Mouse (Mus musculus) kidney, embryonic 14.5 days (tissue): ENCODE results near the gene Usb1. TPM values are rescaled to one million over a fixed set of nuclear protein-coding genes. Genes with fewer than 3 reads are reported as not detected.
A peak's percentile ranks its signal among the peaks of the same experiment; 100 is the strongest.

Experiments used
- ATAC-seq: fragments of 200-750 bp; cut with Nextera tagmentation; 2 replicates; pipeline ENCODE4 v1.8.0; 2017; ENCODE audit warnings: moderate number of reproducible peaks, mild to moderate bottlenecking, moderate TSS enrichment, moderate library complexity; ENCODE audit not compliant: low FRiP score, low TSS enrichment
- H3K27ac ChIP-seq: fragments of 300-500 bp; sonication (generic); 2 replicates; pipeline ENCODE4 v1.5.1; 2014; ENCODE audit warnings: low read depth, mild to moderate bottlenecking, low read length, moderate library complexity, mixed read lengths
- H3K27me3 ChIP-seq: fragments of 300-500 bp; sonication (generic); 2 replicates; pipeline ENCODE4 v1.6.1; 2014; ENCODE audit warnings: mild to moderate bottlenecking, low read length; ENCODE audit not compliant: control insufficient read depth, insufficient read depth
- H3K36me3 ChIP-seq: fragments of 300-500 bp; sonication (generic); 2 replicates; pipeline ENCODE4 v1.6.1; 2014; ENCODE audit warnings: low read length, mixed read lengths; ENCODE audit not compliant: control insufficient read depth, insufficient read depth
- H3K4me1 ChIP-seq: fragments of 300-500 bp; sonication (generic); 2 replicates; pipeline ENCODE4 v1.6.1; 2014; ENCODE audit warnings: low read length, mixed read lengths; ENCODE audit not compliant: control insufficient read depth, insufficient read depth
- H3K4me2 ChIP-seq: fragments of 300-500 bp; sonication (generic); replicated peaks from 2 replicates; pipeline ENCODE4 v1.6.1; 2014; ENCODE audit warnings: low read depth, mild to moderate bottlenecking, low read length
- H3K4me3 ChIP-seq: fragments of 300-500 bp; sonication (generic); 2 replicates; pipeline ENCODE4 v1.5.1; 2014; ENCODE audit warnings: mild to moderate bottlenecking, low read length
- H3K9ac ChIP-seq: fragments of 300-500 bp; sonication (generic); 2 replicates; pipeline ENCODE4 v1.6.1; 2014; ENCODE audit warnings: low read depth, mild to moderate bottlenecking, low read length, moderate library complexity
- H3K9me3 ChIP-seq: fragments of 300-500 bp; sonication (generic); 2 replicates; pipeline ENCODE4 v1.6.1; 2016; ENCODE audit warnings: low read length; ENCODE audit not compliant: control insufficient read depth
- WGBS: fragments of 180-500 bp; shearing (Covaris S2); extraction: QIAGEN DNeasy Blood & Tissue Kit; methylation state at CpG from one replicate; pipeline ENCODE4 v1.1.7; 2014; 5-methylcytosine and 5-hydroxymethylcytosine counted together
- polyA plus RNA-seq: library from polyadenylated mRNA; unstranded; fragments of >200 nt; fragmentation: Nextera tagmentation; extraction: Ambion mirVana; gene quantifications from 2 replicates; pipeline ENCODE4 v1.2.1, GENCODE M21; 2014

Usb1 gene
- polyA plus RNA-seq, 1 experiment from 2014 or later: 43.4 TPM

DNA sequence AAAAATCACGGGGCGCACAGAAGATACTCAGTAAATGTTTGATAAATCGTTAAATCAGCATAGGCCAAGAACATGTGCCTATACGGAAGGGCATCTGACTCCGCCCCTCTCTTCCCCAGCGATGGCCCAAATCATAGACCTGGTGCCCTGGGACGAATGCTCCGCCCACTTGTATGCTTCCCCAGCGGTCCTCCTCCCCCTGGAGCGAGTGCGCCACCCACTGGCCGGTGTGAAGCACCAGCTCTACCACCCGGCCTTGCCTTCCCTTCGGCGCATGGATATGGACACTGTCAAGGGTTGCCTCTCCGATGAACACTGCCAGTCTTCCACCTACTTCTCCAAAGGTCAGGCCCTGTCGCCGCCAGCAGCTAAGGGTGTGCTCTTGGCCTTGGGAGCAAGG lies 19.2 kb upstream of the Usb1 start:
- Histone ChIP-seq H3K9ac (no peak overlapping the region), H3K4me3 (no peak overlapping the region), H3K27me3 (no peaks in the 10 kb centered on the region), H3K9me3 (no peaks in the 10 kb centered on the region), H3K27ac (no peak overlapping the region), H3K4me1 (no peaks in the 10 kb centered on the region), H3K36me3 (no peaks in the 10 kb centered on the region), H3K4me2 (no peak overlapping the region)
- 68% methylated on average over 18 of the region's 18 CpGs for WGBS
- ATAC-seq: no peak

DNA sequence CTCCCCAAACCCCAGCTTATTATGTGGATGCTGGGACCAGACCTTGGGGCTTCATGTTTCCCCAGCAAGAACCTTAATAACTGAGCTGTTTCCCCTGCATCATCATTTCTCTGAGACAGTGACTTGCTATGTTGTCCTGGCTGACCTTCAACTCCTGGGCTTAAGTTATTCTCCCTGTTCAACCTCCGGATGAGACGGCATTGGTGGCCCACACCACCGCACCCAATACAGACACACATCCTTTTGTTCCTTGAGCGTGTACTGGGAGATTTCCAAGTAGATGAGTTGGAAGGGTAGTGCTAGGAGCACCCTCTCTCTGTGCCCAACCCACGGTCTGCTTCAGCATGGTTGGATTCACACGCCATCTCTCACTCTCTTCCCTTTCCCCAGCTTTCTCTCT lies 18.2 kb upstream of the Usb1 start:
- H3K27ac ChIP-seq: no peak overlapping the region
- ATAC-seq: no peak
- WGBS: 89% methylated on average over 6 of the region's 6 CpGs

DNA sequence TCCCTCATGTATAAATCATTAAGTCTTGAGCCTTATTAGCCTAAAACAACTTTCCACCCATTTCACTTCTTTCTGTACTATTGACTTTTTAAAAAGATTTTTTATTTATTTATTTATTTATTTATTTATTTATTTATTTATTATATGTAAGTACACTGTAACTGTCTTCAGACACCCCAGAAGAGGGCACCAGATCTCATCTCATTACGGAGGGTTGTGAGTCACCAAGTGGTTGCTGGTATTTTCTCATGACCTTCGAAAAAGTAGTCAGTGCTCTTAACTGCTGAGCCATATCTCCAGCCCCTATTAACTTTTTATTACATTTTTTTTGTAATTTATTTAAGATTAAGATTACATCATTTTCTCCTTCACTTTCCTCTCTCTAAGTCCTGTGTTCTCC lies 17.4 kb upstream of the Usb1 start:
- H3K9ac ChIP-seq: no peak overlapping the region
- no peak for ATAC-seq

More for the DNA sequence above, 18.2 kb upstream of the Usb1 start:
- Histone ChIP-seq H3K4me2 (no peak overlapping the region), H3K9me3 (no peaks in the 10 kb centered on the region), H3K4me1 (no peaks in the 10 kb centered on the region), H3K36me3 (no peaks in the 10 kb centered on the region), H3K4me3 (no peak overlapping the region), H3K9ac (no peak overlapping the region), H3K27me3 (no peaks in the 10 kb centered on the region)

DNA sequence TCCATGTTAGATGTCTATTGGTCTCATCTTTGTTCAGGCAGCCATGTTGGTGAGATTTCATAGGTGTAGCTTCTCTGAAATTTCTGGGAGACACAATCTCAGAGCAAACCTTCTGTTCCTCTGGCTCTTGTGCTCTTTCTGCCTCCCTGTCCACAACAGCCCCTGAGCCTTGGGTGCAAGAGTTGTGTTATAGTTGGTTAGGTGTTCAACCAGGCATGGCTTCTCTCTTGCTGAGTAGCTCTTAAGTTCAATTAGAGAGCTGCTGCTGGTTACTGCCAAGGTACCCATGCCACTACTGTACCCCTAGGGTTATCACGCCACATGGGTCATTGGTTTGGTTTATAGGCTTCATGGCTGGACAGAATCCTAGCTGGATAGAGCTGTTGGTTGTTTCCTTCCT lies 16.7 kb upstream of the Usb1 start:
- Histone ChIP-seq H3K9me3 (no peaks in the 10 kb centered on the region), H3K27me3 (no peaks in the 10 kb centered on the region), H3K9ac (no peak overlapping the region), H3K27ac (no peak overlapping the region), H3K4me3 (no peak overlapping the region), H3K4me2 (no peak overlapping the region), H3K36me3 (no peaks in the 10 kb centered on the region), H3K4me1 (0 out of 2 replicates have a peak, but pooled peaks cover 4% of the 10 kb centered on the region)
- ATAC-seq: no peak
- WGBS: 88% methylated on average over 1 of the region's 1 CpGs

More for the DNA sequence above, 17.4 kb upstream of the Usb1 start:
- H3K9me3 ChIP-seq: no peaks in the 10 kb centered on the region
- H3K4me1 ChIP-seq: no peaks in the 10 kb centered on the region
- no peaks in the 10 kb centered on the region for H3K36me3 ChIP-seq
- H3K4me2 ChIP-seq: no peak overlapping the region
- no peaks in the 10 kb centered on the region for H3K27me3 ChIP-seq
- no peak overlapping the region for H3K27ac ChIP-seq
- WGBS: 79% methylated on average over 2 of the region's 2 CpGs
- H3K4me3 ChIP-seq: no peak overlapping the region

DNA sequence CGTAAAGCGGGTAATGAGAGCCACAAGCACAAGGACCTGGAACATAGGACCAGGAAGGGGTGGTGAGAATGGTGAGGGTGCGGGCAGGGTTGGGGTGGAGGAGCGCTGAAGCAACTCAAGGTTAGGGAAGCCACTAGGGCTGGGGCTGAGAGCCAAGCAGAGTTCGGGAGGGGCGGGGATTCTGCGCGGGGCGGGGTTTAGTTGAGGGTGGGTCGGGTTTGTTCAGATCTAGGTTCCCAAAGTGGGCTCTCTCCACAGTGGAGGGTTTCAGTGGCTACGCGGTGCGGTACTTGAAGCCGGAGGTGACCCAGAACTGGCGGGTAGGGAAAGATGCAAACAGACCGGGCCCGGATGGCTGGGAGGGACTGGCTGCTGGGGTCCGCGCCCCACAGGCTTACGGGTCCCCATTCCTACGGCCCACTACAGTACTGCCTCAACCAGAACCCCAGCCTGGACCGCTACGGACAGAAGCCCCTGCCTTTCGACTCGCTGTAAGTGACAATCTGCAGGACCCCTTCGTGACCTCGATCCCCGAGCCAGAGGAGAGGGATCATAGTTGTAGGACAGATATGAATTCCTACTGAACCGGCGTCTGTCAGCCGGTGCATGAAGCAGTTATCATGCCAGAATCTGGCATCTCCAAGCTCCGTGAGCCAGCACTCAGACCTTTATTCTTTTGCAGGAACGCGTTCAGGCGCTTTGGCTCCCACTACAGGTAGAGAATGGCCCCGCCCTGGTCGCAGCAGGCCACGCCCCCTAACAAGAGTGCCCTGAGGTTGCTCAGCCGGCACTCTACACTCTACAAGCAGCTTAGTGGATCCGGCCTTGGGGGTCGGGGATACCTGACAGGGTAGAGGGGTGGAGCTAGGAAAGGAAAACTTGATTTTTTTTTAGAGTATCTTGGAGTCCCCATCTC lies 11.6 kb upstream of the Usb1 start:
- H3K27ac ChIP-seq: no peak overlapping the region

DNA sequence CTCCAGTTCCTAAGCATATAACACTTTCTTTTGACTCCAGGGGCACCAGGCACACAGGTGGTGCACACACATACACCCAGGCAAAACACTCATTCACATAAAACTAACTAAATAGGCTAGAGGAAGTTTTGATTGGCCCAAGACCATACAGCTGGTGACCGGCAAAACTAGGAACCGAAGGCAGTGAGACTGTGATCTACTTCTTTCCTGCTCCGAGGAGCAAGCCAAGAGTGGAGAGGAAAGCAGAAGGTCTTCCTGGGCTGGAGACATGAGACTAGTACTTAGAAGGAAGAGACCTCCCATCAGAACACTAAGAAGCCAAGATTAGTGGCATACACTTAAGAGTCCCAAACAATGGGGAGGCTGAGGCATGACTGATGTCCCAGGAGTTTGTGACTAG lies 8.9 kb upstream of the Usb1 start:
- H3K9ac ChIP-seq: no peak overlapping the region
- peaks cover 7% of the 10 kb centered on the region; the same call in 1 of the 2 replicates for H3K4me1 ChIP-seq
- no peak overlapping the region for H3K4me3 ChIP-seq
- ATAC-seq: no peak
- no peak overlapping the region for H3K27ac ChIP-seq
- 70% methylated on average over 3 of the region's 3 CpGs for WGBS
- no peak overlapping the region for H3K4me2 ChIP-seq
- H3K27me3 ChIP-seq: no peaks in the 10 kb centered on the region
- H3K9me3 ChIP-seq: no peaks in the 10 kb centered on the region
- H3K36me3 ChIP-seq: peaks cover 41% of the 10 kb centered on the region

More for the DNA sequence above, 11.6 kb upstream of the Usb1 start:
- no peaks in the 10 kb centered on the region for H3K27me3 ChIP-seq
- peak overlapping the region; percentile 55 for H3K9ac ChIP-seq
- peaks cover 14% of the 10 kb centered on the region for H3K36me3 ChIP-seq
- H3K9me3 ChIP-seq: no peaks in the 10 kb centered on the region
- 2% methylated on average over 41 of the region's 41 CpGs for WGBS
- H3K4me3 ChIP-seq: peak overlapping the region; percentile 49
- ATAC-seq: peak; percentile 87
- H3K4me2 ChIP-seq: peak overlapping the region; percentile 93
- H3K4me1 ChIP-seq: peaks cover 7% of the 10 kb centered on the region; the same call in 1 of the 2 replicates

DNA sequence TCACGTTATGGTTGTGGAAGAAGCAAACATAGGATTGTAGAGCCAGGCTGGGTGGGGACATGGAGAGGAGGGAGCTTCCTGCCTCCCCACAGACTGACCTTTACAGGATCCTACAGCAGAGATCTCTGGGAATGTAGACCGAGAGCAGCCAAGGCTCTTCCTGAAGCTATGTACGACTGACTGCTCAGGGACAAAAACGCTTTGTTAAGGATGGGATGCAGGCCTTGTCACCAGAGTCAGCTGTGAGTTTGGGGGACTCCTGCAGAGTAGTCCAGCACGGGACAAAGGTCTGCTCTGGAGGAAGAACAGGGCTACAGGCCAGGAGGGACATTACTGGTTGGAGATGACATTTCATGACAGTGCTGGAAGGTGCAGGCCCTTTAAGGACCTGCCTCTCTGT lies 7.4 kb upstream of the Usb1 start:
- Histone ChIP-seq H3K9ac (no peak overlapping the region), H3K4me1 (peaks cover 7% of the 10 kb centered on the region; the same call in 1 of the 2 replicates), H3K9me3 (no peaks in the 10 kb centered on the region), H3K4me2 (no peak overlapping the region), H3K4me3 (no peak overlapping the region), H3K36me3 (peaks cover 55% of the 10 kb centered on the region), H3K27ac (no peak overlapping the region), H3K27me3 (no peaks in the 10 kb centered on the region)
- no peak for ATAC-seq
- WGBS: 82% methylated on average over 5 of the region's 5 CpGs

DNA sequence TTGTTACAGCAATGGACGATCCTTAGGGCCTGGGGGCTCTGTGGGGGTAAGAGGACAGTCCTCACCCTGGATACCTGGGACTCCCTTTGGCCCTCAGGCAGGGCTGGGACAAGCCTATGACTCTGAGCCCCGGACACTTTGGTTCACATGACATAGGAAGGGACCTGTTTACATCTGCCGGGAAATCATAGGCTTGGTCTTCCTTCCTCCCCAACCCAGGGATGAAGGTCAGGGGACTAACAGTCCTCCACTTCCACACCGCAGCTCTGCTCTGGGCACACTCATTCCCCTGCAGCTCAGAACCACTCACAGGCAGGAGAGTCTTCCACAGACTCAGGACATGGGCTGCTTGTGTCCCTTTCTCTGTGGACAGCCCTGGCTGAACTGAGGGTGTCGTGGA lies 5.3 kb upstream of the Usb1 start:
- Histone ChIP-seq H3K9me3 (no peaks in the 10 kb centered on the region), H3K9ac (no peak overlapping the region), H3K27ac (no peak overlapping the region), H3K36me3 (peaks cover 55% of the 10 kb centered on the region), H3K27me3 (no peaks in the 10 kb centered on the region), H3K4me2 (no peak overlapping the region), H3K4me1 (peaks cover 7% of the 10 kb centered on the region), H3K4me3 (no peak overlapping the region)
- 82% methylated on average over 5 of the region's 5 CpGs for WGBS
- no peak for ATAC-seq

DNA sequence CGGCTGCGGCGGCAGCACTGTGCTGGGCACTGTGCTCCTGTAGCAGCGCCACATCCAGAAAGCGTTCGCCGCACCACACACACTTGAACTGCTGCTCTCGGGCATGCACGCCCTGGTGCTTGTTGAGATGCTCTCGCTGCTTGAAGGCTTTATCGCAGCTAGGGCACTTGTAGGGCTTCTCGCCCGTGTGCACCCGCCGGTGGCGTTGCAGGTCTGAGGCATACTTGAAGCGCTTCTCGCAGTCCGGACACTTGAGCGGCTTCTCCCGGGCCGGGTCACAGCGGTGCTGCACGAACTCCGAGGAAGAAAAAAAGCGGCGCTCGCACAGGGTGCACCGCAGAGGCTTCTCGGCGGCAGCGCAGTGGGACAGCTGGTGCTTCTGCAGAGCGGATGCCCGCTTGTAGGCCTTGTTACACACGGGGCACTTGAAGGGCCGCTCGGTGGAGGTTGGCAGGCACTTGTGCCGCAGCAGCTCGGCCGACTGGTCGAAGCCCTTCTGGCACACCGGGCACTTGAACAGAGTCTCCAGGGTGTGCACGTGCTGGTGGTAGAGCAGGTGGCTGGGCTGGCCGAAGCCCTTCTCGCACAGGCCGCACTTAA lies 4.1 kb upstream of the Usb1 start:
- Histone ChIP-seq H3K36me3 (peaks cover 55% of the 10 kb centered on the region), H3K4me2 (no peak overlapping the region), H3K9me3 (no peaks in the 10 kb centered on the region), H3K27me3 (no peaks in the 10 kb centered on the region), H3K9ac (no peak overlapping the region), H3K4me1 (peaks cover 11% of the 10 kb centered on the region), H3K4me3 (no peak overlapping the region), H3K27ac (no peak overlapping the region)
- 90% methylated on average over 46 of the region's 46 CpGs for WGBS
- ATAC-seq: no peak
